Mouse (Mus musculus) mouse embryonic stem cell (cell line): ENCODE measurements around the gene Apaf1.

Source experiments
- in situ Hi-C, 2 experiments: fragments of 300-500 bp; cut with MboI; formaldehyde crosslinking; loops; 1 replicate in 1 of 2; 3 replicates in 1 of 2; pipeline ENCODE4 v1.14.3; 2019 to 2020; ENCODE audit warnings: low sequenced_read_pairs in 2 of 2, low pct_unique_long_range_greater_than_20kb in 1 of 2, mixed read lengths in 1 of 2; ENCODE audit not compliant: unreplicated experiment in 1 of 2

The Apaf1 gene

DNA sequence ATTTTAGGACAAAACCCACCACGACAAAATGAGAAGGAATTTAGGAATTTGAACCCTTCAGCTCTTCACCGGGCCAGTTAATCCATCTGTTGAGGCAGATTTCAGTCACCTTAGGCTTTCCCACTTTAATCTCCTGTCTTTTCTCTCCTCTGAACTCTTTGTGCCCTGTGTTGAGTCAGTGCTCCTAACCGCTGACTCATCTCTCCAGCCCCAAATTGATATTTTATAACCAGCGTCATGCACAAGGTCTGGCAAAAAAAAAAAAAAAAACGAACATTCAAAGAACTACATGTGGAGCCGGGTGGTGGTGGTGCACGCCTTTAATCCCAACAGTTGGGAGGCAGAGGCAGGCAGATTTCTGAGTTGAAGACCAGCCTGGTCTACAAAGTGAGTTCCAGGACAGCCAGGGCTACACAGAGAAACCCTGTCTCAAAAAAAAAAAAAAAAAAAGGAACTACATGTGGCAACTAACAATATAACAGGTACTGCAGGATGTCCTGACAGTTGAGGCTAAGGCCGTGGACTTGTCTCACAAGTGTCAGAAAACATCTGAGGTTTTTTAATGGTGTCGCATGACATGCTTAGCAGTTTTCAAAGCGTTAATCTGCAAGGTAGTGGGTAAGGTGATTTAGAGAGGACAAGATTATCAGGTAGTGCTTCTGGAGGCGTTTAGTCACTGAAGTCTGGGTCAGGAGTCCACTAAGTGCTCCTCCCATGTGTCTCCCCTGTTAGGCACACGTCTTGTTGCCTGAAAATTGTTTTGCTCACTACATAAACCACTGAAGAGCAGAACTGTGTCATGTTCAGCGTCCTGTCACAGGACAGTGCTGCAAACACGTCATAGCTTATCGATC is 11.9 kb upstream of the Apaf1 start:
- in situ Hi-C loops: no loop called here

DNA sequence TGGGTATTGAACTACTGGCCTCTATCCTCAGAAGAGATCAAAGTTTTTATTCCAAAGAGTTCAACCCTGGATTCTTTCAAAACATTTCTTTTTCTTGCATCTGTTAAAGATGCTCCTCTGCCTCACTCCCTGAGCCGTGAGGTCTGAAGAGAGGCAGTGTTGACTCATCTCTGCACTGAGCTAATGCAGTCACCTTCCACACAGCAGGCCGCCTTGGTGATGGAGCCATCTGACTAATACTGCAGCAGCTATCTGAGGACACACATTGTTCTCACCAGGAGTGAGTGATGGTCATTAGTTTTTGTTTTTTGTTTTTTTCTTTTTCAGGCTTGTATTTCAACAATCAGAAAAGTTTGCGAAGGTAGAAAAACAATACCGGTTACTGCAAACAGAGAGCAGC is 10.2 kb upstream of the Apaf1 start:
- in situ Hi-C loops: no loop called here

GRCm38 (mm10) chr10:91083393-91083927 is 890 bp upstream of the Apaf1 start:
- in situ Hi-C loops: no loop called here

GRCm38 (mm10) chr10:91081959-91082507 is 537 bp downstream of the Apaf1 start:
- in situ Hi-C loops: no loop called here

DNA sequence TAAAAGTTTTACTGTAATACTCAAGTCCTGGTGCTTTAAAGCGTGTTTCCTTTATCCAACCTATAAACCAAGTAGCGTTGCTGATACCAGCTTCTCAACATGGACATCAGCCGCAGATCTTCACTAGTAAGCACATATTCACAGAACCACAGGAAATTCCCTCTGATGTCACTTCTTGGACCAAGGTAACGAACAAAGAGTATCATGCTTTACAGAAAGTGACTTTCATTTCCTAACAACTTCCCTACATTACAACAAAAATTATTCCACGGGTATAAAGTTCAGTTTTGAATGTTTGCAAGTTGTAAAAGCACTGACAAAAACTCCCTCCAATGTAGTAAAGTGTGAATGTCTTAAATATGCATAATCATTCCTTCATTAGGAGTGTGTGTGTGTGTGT is 2.0 kb downstream of the Apaf1 start:
- in situ Hi-C loops: no loop called here

- in situ Hi-C loops: no loop called here
Observed at GRCm38 (mm10) chr10:91076667-91077066, 5.9 kb downstream of the Apaf1 start.

DNA sequence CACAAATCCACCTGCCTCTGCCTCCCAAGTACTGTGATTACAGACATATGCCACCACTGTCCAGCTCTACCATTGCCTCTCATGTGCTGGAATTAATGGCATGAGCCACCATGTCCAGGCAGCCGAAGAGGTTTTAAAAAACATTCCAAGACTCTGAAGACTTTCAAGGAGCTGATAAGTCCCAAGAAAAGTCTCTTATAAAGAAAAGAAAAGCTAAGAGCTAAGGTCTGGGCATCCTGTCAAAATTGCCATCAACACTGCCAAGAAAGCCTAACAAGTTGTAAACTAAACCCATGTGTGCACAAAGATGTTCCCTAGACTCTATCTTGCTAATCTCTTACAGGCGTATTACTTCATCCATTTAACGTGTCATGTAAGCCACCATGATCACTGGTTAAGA is 9.2 kb downstream of the Apaf1 start:
- in situ Hi-C loops: no loop called here

DNA sequence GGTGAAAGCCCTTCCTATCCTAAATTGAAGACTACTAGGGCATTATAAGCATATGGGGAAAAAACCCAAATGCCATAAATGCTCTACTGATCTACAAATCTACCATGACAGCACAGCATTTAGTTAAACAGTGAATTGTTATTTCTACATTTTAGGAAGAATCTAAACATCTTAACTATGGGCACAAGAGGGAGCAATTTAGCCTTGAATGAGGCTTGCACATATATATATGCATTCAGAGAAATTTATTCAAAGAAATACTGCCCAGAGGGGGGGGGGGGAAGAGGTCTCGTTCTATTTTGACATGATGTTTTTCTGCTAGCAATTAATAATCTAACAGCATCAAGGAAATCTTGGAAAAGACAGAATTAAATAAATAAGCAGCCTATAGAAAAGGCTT is 10.8 kb downstream of the Apaf1 start:
- in situ Hi-C loops: no loop called here

GRCm38 (mm10) chr10:91062355-91062754 is 20.2 kb downstream of the Apaf1 start:
- in situ Hi-C loops: no loop called here

GRCm38 (mm10) chr10:91060742-91061141 is 21.8 kb downstream of the Apaf1 start:
- in situ Hi-C loops: no loop called here

- in situ Hi-C loops: no loop called here
Observed at GRCm38 (mm10) chr10:91052734-91053133, 29.8 kb downstream of the Apaf1 start.

DNA sequence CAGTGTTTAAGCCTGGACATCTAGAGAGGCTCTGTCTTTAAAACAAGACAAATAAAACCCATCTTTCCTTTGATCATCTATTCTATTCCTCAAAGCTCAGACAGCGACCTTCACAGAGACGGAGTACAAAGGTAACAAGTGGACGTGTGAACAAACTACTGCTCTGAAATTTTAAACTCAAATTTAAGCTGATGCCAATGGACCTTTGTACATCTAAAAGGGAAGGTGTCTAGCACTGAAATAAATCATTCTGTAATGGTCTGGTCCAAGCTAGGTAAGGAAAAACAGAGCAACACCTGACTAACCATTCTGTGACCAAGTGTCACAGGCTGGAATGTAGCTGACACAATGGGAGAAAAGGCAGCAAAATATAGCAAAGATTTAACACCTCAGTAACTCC is 31.4 kb downstream of the Apaf1 start:
- in situ Hi-C loops: no loop called here

GRCm38 (mm10) chr10:91049696-91050095 is 32.9 kb downstream of the Apaf1 start:
- in situ Hi-C loops: no loop called here

GRCm38 (mm10) chr10:91033942-91034341 is 48.6 kb downstream of the Apaf1 start:
- in situ Hi-C loops: no loop called here

GRCm38 (mm10) chr10:91032399-91032798 is 50.2 kb downstream of the Apaf1 start:
- in situ Hi-C loops: no loop called here

DNA sequence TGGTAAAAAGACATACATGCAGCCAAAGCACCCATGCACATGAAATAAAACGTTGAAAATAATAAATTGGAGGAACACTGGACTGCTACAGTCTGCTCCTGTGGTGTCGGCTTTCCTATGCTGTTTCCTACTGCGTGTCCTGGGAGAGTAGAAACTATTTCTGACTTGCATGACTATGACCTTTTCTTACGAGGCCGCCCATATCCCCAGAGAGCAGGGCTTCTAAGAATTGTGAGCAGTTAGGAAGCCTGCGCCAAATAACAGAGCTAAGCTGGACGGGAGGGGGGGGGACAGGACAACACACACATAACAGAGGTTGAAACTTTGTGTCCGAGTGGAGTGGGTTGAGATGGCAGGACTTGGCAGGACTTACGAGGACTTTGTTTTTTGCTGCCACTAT is 51.4 kb downstream of the Apaf1 start:
- in situ Hi-C loops: no loop called here

DNA sequence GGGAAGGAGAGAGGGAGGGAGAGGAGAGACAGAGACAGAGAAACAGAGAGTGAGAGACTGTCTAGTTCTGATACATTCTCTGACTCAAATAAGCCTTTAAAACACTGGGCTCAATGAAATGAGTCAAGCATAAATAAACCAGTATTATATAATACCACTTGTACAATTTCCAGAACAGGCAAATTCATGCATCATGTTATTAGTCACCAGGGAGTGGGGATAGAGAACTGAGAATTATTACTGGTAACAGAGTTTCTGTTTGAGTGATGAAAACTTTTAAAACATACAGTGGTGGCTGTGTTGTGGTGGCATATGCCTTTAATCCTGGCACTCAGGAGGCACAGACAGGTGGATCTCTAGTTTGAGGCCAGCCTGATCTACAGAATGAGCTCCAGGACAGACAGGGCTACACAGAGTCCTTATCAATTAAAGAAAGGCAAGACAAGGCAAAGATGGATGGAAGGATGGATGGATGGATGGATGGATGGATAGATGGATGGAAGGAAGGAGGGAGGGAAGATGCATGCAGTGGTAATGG is 53.5 kb downstream of the Apaf1 start:
- in situ Hi-C loops: no loop called here

GRCm38 (mm10) chr10:91027964-91028363 is 54.6 kb downstream of the Apaf1 start:
- in situ Hi-C loops: no loop called here

DNA sequence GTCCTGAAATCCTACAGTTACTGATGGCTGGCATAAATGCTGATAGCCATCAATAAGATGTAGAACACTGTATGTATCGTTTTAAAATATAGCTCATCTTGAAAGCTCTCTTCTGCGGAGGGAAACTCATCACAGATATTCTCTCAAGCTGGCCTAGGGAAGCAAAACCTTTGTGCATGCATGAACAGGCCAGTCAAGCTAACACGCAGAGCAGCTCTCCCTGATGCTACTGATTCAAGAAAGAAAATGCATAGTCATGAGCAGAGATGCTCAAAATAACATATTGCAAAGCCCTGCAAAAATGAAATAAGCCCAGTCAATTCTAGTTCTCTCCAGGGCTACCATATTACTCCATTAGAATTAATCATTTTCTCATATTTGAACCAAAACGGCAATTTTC is 55.1 kb downstream of the Apaf1 start:
- in situ Hi-C loops: no loop called here
